Mouse (Mus musculus) embryo, embryonic 10 days (tissue): ENCODE measurements at regions not wholly inside any gene's neighbourhood (a gene's known extent, or its start where the extent isn't known, plus 50 kb on each side); places are given as distances from the start of the nearest gene placed in this dataset.

ENCODE experiments used
- DNase-seq: peaks from one replicate; pipeline ENCODE4 v3.0.0-alpha.2; 2015; ENCODE audit warnings: low spot score

DNA sequence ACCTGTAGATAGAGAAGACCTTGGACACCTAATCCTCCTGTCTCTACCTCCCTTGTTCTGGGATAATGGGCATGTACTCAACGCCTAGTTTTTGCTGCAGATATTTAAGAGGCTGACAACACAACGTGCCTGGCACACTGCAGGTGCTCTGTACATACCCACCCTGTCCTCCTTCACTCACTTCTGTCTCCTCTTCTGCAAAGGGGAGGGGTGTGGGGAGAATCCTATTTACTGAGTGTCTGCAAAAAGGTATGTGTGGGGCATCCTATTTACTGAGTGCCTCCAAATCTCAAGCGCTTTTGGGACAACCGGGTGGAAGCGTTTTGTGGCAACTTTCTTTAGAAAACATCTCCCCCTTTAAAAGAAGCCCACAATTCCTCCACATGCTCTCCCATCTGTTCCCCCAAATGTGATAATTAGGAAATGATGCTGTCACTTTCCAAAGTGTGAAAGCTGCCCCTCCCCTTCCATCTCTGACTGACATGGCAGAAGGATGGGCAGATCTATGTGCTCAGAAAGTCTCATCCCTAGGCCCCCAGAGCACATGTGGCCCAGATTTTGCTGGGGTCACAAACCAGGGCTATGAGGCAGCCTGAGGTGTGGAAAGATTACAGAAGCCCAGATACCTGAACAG lies 93.5 kb upstream of the Mycn start:
- no peak for DNase-seq

GRCm38 (mm10) chr12:13030333-13030732 lies 88.6 kb upstream of the Mycn start:
- no peak for DNase-seq

- peak; percentile 51 for DNase-seq
These were observed 86.4 kb upstream of the Mycn start for GRCm38 (mm10) chr12:13028086-13028485.

DNA sequence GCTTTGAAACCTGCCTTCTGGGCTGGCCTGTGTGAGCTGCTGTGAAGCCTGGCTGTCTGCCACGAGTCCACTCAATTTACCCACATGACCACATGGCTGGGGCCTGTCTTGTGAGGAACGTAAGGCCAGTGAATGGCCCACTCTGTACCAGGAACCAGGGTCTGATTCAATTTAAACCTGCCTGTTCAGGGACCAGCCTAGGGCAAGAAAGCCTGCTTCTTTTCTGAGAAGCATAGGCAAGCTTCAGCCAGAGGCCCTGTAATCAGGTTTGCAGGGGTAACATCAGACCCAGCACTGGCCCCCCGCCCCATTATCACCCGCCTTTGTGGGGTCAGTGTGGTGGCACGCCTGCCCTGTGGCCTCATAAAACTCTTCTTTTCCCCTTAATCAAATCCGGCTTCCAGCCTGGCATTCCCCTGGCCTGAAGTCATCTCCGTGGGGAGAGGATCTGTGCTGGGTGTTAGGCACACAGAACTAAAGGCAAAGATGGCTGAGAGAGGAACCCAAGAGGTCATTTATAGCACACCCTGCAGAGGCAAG lies 84.4 kb upstream of the Mycn start:
- peak; percentile 29 for DNase-seq

DNA sequence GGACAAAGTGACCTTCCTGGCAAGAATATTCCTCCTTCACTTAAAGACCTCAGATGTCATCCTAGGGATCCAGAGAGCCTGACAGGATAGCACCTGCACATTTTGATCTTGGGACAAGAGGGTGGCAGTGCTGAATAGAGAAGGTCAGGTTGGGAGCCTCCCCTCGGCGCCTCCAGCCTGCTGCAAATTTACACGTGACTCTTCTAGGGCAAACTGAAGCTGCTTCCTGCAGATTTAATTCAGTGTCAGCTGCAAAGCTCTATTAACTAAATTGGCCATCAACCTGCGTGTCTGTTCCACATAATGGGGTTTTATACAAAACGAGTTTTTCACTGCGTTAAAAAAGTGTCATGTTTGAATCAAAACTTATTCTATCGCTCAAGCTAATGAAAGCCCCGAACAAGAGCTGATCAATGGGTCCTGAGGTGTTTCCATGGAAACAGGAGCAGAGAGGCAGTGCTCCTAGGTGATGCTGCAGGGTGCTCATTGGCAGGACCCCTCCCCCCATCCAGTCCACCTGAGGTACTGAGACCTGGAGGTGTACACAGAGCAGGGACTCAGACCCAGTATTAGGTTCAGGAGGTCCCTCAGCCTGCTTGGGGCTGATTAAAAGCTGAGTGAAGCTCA lies 82.6 kb upstream of the Mycn start:
- DNase-seq, result no peak

DNA sequence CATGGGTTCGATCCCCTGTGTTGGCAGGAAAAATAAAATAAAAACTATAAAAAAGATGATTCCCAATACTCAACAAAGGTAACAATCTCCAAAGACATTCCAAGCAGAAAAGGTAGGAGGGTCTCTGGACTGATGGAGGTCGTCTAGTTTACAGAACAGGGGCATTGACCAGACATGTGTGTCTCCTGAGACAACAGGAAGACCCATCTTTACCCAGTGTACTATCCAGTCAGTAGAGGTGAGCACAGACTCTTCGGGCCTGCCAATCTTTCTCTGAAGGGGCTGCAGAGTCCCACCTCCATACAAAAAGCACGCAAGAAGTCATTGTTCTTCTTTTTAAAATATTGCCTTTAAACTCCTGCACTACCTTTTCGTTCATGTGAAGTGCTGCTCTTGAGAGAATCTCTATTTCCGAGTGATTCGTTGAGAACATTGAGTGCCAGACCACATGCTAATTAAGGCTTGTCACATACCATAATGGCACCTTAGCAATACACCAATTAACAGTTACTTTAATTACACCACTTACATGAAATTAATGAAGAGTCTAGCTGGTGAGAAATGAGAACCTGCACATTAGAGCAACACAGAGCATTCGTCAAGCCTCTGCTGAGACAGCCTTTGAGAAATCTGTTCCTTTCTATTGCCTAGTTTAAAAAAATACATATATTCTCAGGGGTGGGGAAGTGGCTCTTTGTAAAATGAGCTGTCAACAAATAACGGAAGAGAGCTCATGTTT lies 69.5 kb upstream of the Mycn start:
- DNase-seq, result no peak

DNA sequence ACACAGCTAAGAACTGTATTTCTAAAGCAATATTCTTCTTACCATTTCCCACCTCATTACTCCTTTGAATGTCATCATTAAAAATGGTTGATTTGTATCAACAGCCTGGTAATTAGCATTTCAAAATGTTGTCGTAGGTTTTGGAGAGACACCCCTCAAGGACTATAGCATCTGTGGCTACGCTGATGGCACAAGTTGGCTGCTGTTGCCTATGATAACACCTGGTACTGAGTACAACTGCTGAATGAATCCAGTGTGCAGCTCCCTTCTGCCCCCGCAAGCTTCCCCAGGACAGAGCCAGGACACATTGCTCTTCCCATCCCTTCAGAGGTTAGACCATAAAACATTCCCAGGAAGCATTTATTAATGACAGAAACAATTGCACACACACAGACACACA lies 68.7 kb upstream of the Mycn start:
- DNase-seq, result no peak

DNA sequence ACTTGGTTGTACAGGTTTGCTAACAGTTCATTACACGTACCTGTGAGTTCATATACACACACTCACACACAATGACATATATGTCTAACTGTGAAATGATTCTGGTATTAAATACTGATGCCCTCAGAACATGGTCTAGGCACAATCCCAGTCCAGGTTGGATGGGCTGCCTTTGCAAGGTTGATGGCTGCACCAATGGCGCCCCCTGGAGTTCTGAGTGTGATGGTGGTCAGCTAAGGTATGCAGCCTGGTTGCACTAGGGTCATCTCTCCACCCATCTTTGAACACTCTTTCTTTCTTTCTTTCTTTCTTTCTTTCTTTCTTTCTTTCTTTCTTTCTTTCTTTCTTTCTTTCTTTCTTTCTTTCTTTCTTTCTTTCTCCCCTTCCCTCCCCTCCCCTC lies 67.8 kb upstream of the Mycn start:
- DNase-seq, result peak; percentile 62

- DNase-seq, result no peak
These were observed 61.0 kb upstream of the Mycn start for GRCm38 (mm10) chr12:13002703-13003102.

GRCm38 (mm10) chr12:13002069-13002590 lies 60.4 kb upstream of the Mycn start:
- no peak for DNase-seq

DNA sequence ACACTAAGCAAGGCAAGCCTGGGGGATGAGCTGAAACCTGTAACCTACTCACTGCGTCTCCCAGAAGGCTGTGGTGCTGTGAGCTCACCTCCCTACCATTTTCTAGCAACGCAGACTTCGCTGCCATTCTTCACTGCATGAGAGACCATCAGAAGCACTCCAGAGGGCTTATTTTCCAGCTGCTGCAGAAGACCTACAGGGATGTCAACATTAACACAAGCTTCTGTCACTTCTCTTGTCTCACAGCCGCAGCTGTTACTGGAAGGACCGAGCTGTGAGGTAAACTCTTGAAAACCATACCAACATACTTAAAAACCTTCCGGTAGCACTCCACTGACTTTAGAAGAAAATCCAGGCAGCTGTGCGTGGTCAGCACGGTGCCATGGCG lies 54.3 kb upstream of the Mycn start:
- no peak for DNase-seq

DNA sequence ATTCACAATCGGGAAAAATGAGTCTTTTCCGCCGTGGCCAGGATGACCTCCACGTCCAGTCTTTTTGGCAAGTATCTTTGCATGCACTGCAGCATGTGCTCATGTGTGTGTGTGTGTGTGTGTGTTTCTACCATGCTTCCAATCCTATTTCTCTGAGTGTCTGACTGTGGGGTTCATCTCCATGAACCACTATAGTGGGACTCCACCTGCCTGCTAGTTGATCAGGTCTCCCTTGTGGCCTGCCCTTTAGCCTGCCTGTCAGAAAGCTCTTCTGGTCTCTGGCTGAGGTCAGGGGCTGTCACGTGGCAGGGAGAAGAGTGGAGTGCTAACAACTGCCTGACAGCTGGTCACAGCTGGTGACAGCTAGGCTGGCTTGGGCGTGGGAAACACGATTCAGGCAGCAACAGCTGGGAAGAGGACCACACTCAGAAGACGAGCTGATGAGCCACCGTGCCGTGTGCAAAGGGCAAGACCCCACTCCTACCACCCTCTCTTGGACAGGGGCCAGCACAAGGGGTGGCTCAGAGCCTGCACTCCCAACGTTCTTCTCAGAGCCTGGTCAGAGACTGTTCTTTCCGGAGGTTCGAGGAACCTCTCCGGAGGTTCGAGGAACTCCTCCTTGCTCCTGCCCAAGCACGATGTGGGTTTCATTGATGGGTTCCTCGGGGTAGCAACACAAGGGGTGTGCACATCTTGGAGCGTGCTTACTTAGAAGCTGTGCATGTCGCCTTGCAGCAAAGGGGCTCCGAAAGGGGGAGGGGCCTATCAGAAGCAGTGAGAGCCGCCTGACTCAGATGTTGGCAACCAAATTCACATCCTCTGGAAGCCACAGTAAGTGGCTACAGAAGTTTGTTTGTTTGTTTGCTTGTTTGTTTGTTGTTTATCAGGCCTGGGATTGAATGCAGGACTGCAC lies 53.6 kb upstream of the Mycn start:
- DNase-seq, result peak; percentile 82

- peak; percentile 74 for DNase-seq
These were observed 52.4 kb upstream of the Mycn start for GRCm38 (mm10) chr12:12993894-12994714.
